Mouse (Mus musculus): ENCODE data around the gene 1700122O11Rik. TPM values are rescaled to one million over a fixed set of nuclear protein-coding genes. Genes with fewer than 3 reads are reported as not detected.

Gene 1700122O11Rik
- total and polyA plus RNA-seq, 2 experiments from 2014 or later: not detected

DNA sequence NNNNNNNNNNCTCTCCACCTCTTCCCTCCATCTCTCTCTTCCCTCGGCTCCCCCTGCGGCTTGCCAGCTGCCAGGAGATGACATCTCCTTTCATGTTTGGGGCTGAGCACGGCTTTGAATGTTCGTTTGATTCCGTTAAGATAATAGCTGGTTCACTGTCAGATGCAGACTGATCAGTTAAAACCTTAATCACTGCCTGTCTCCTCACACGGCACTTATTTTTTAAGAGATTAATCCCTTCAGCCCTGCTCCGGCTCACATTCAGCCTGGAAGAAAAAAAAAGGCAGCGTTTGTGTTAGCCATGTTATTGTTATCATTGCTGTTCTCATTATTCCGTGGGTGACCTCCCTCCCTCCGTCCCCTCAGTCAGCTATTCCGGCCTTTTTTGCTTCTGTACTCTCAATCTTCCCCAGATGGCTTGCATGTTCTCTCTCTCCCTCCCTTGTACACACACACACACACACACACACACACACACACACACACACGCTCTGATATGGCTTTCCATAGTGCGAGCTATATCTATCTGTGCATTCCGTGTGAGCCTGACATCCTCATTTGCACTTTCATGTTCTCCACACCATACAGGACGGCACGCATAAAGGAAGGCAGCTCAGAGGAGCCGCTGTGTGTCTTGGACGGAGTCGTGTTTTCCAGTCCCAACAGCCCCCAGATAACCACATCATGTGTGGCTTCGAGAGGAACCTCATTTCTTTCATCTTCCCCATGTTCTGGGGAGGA is 17.2 kb upstream of the 1700122O11Rik start:
- 21% methylated on average over 20 of the region's 20 CpGs for WGBS
- no peak overlapping the region for H3K4me3 ChIP-seq (ENCODE audit: low read depth, low read length)
- peaks cover 18% of the 10 kb centered on the region; the same call in 1 of the 2 replicates for H3K4me1 ChIP-seq (ENCODE audit: insufficient read depth)
- ATAC-seq (peak; percentile 78), DNase-seq (peak; percentile 69)
- no peaks in the 10 kb centered on the region for H3K27me3 ChIP-seq (ENCODE audit: insufficient read depth, low read length)
- no peaks in the 10 kb centered on the region for H3K36me3 ChIP-seq (ENCODE audit: insufficient read depth)
- TF ChIP-seq CTCF (IDR thresholded peaks at IDR 0.05; ENCODE audit: low read depth): no peak
- peak overlapping the region; percentile 23 for H3K4me2 ChIP-seq (ENCODE audit: low read depth)
- peak overlapping the region; percentile 62 for H3K27ac ChIP-seq (ENCODE audit: low read depth, low read length)
- peak overlapping the region; percentile 40 for H3K9ac ChIP-seq
- H3K9me3 ChIP-seq (ENCODE audit: low read length): no peaks in the 10 kb centered on the region

DNA sequence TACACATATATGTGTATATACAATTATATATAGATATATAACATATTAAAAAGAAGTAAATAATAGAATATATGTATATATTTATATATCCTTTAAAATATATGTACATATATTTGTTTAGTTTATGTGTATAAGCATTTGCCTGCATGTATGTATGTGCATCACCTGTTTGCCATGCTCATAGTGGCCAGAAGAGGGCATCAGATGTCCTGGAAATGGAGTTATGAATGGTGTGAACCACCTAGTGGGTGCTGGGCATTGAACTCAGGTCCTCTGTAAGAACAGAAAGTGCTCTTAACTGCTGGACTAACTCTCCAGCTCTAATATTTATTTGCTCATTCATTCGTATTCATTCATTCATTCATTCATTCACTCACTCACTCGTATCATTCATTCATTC is 15.6 kb upstream of the 1700122O11Rik start:
- WGBS: 81% methylated on average over 2 of the region's 2 CpGs

DNA sequence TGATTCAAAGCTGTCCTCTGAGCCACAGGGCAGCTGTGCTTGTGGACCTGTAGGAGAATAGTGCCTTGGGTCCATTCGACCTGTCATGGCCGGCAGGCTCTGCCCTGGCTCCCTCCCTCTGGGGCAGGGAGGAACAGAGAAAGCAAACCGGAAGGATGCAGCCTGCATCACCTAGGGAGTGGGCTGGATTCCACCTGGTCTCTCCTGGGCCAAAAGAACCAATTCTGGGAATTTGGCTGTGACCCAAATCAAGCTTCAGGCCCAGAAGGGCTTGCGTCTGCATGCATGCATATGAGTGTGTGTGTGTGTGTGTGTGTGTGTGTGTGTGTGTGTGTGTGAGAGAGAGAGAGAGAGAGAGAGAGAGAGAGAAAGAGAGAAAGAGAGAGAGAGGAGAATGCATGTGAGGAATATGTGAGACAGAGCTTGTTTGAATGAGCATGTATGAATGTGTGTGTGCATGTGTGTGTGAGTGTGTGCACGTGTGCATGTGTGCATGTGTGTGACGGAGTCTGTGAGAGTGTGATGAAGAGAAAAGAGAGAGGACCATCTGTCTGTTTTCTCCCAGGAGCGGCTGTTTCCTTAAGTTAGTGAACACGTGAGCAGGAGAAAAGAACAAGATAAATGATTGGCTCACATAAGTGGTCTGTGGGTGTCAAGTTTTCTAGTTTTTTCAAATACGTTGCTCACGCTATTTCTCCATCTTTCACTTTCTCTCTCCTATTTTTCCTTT is 14.4 kb upstream of the 1700122O11Rik start:
- 56% methylated on average over 10 of the region's 10 CpGs for WGBS
- Histone ChIP-seq H3K27me3 (ENCODE audit: insufficient read depth, low read length) (no peaks in the 10 kb centered on the region), H3K27ac (ENCODE audit: low read depth, low read length) (peak overlapping the region; percentile 41; the same call in 1 of the 2 replicates), H3K9me3 (ENCODE audit: low read length) (no peaks in the 10 kb centered on the region), H3K36me3 (ENCODE audit: insufficient read depth) (no peaks in the 10 kb centered on the region), H3K4me1 (ENCODE audit: insufficient read depth) (0 out of 2 replicates have a peak, but pooled peaks cover 14% of the 10 kb centered on the region), H3K4me2 (ENCODE audit: low read depth) (no peak overlapping the region), H3K4me3 (ENCODE audit: low read depth, low read length) (no peak overlapping the region), H3K9ac (no peak overlapping the region)
- DNase-seq (peak; percentile 62), ATAC-seq (peak; percentile 46)
- no peak for TF ChIP-seq CTCF (IDR thresholded peaks at IDR 0.05; ENCODE audit: low read depth)

More for the DNA sequence above, 15.6 kb upstream of the 1700122O11Rik start:
- H3K4me1 ChIP-seq (ENCODE audit: insufficient read depth): peaks cover 20% of the 10 kb centered on the region; the same call in 1 of the 2 replicates
- H3K27ac ChIP-seq (ENCODE audit: low read depth, low read length): no peak overlapping the region
- no peaks in the 10 kb centered on the region for H3K9me3 ChIP-seq (ENCODE audit: low read length)
- ATAC-seq (no peak), DNase-seq (no peak)
- no peak; the same call in 1 of the 2 replicates for TF ChIP-seq CTCF (IDR thresholded peaks at IDR 0.05; ENCODE audit: low read depth)
- H3K4me3 ChIP-seq (ENCODE audit: low read depth, low read length): no peak overlapping the region
- H3K9ac ChIP-seq: no peak overlapping the region
- no peaks in the 10 kb centered on the region for H3K27me3 ChIP-seq (ENCODE audit: insufficient read depth, low read length)
- no peak overlapping the region for H3K4me2 ChIP-seq (ENCODE audit: low read depth)
- H3K36me3 ChIP-seq (ENCODE audit: insufficient read depth): no peaks in the 10 kb centered on the region

DNA sequence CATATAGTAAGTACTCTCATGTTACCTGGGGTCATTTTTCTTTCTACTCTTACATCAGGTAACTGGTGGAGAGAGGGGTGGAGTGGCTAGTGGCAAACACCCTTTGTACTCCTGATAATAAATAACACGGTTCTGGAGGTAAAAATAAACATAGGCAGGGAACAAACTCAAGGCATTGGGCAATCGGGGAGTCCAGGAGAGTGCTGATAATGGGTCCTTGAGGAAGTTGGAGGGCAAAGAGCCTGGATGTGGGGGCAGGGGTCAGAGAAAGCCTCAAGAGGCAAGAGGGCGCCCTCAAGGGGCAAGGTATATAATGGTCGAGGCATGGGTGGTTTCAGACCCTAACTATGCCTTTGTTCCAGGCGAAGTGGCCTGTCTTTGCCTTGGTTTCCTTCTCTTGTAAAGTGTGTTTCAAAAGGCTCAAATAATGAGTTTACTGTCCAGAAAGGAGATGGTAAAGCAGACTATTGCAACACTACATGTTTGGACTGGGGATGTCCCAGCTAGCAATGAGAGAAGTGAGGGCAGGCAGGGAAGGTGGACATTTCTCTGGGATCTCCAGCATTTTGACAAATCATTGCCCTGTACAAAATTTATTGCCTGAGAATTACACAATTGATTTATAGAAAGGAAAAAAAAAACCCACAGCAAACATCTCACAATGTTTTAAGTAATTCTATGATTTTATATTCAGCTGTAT is 13.7 kb upstream of the 1700122O11Rik start:
- no peak for TF ChIP-seq CTCF (IDR thresholded peaks at IDR 0.05; ENCODE audit: low read depth)
- H3K9me3 ChIP-seq (ENCODE audit: low read length): no peaks in the 10 kb centered on the region
- ATAC-seq (no peak), DNase-seq (no peak)
- no peaks in the 10 kb centered on the region for H3K27me3 ChIP-seq (ENCODE audit: insufficient read depth, low read length)
- H3K27ac ChIP-seq (ENCODE audit: low read depth, low read length): no peak overlapping the region
- H3K4me3 ChIP-seq (ENCODE audit: low read depth, low read length): no peak overlapping the region
- H3K4me1 ChIP-seq (ENCODE audit: insufficient read depth): 0 out of 2 replicates have a peak, but pooled peaks cover 9% of the 10 kb centered on the region
- H3K36me3 ChIP-seq (ENCODE audit: insufficient read depth): no peaks in the 10 kb centered on the region
- no peak overlapping the region for H3K4me2 ChIP-seq (ENCODE audit: low read depth)
- 80% methylated on average over 5 of the region's 5 CpGs for WGBS
- no peak overlapping the region for H3K9ac ChIP-seq

DNA sequence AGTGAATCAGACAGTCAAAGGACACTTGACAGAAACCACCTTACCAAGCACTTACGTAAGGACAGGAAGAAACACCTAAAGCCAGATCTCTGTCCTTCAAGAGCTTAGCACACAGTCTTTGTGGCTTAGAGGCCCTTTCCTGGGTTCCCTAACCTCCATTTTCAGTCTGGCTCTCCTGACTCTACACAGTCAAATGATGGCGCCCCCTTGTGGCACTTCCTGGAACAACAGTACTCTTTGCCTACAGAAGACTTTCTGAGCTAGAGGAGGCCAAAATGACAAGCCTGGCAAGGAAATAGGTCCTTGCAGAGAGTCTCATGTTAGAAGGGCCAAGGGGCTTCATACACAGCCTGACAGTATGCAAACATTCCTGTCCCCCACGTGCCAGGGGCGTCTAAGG is 7.5 kb upstream of the 1700122O11Rik start:
- TF ChIP-seq CTCF (IDR thresholded peaks at IDR 0.05; ENCODE audit: low read depth): peak; percentile 68
- H3K4me1 ChIP-seq (ENCODE audit: insufficient read depth): 0 out of 2 replicates have a peak, but pooled peaks cover 3% of the 10 kb centered on the region
- no peaks in the 10 kb centered on the region for H3K36me3 ChIP-seq (ENCODE audit: insufficient read depth)
- no peak overlapping the region for H3K4me2 ChIP-seq (ENCODE audit: low read depth)
- H3K27ac ChIP-seq (ENCODE audit: low read depth, low read length): no peak overlapping the region
- no peaks in the 10 kb centered on the region for H3K9me3 ChIP-seq (ENCODE audit: low read length)
- no peaks in the 10 kb centered on the region for H3K27me3 ChIP-seq (ENCODE audit: insufficient read depth, low read length)
- no peak for DNase-seq
- H3K9ac ChIP-seq: no peak overlapping the region
- 41% methylated on average over 4 of the region's 4 CpGs for WGBS
- ATAC-seq: no peak
- no peak overlapping the region for H3K4me3 ChIP-seq (ENCODE audit: low read depth, low read length)

DNA sequence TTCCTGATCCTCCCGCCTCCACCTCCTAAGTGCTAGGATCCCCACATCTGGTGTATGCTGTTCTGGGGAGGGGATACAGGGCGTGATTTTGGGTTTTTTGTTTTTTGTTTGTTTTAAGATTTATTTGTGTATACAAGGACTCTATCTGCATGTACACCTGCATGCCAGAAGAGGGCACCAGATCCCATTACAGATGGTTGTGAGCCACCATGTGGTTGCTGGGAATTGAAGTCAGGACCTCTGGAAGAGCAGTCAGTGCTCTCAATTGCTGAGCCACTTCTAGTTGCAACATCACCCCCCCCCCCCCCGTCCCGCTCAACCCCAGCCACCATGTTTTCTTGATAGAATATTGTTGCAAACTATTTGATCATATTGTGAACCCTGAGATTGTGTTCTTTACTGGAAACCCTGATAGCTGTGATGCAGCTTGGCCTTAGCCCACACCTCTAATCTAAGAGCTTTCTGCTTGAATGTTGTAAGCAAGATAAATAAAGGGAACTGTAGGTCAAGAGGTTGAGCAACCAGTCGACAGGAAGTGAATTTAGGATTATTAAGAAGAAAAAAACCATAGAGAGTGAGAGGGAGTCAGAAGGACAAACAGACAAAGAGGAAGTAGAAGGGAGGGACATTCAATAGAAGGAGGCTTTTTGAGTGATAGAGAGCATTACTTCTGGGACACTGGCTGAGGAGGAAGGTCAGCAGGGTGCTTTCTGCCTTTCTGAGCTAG is 5.2 kb upstream of the 1700122O11Rik start:
- no peak overlapping the region for H3K4me2 ChIP-seq (ENCODE audit: low read depth)
- no peak for TF ChIP-seq CTCF (IDR thresholded peaks at IDR 0.05; ENCODE audit: low read depth)
- ATAC-seq: no peak
- peaks cover 11% of the 10 kb centered on the region for H3K27me3 ChIP-seq (ENCODE audit: insufficient read depth, low read length)
- 84% methylated on average over 5 of the region's 5 CpGs for WGBS
- DNase-seq: no peak
- H3K27ac ChIP-seq (ENCODE audit: low read depth, low read length): no peak overlapping the region
- no peaks in the 10 kb centered on the region for H3K9me3 ChIP-seq (ENCODE audit: low read length)
- no peaks in the 10 kb centered on the region for H3K36me3 ChIP-seq (ENCODE audit: insufficient read depth)
- H3K4me1 ChIP-seq (ENCODE audit: insufficient read depth): no peaks in the 10 kb centered on the region
- no peak overlapping the region for H3K9ac ChIP-seq
- H3K4me3 ChIP-seq (ENCODE audit: low read depth, low read length): no peak overlapping the region

Data from forebrain, postnatal 0 days (tissue).